Mouse (Mus musculus) heart, embryonic 11.5 days (tissue): ENCODE measurements at regions not wholly inside any gene's neighbourhood (a gene's known extent, or its start where the extent isn't known, plus 50 kb on each side); places are given as distances from the start of the nearest gene placed in this dataset.
A peak's percentile ranks its signal among the peaks of the same experiment; 100 is the strongest.
"Not testable (repeated sequence)": the region's sequence is repeated elsewhere in the genome, so short reads cannot be mapped to it uniquely, and the experiment has no call there.

Experiments used
- ATAC-seq: fragments of 200-750 bp; cut with Nextera tagmentation; replicated peaks from 2 replicates; pipeline ENCODE4 v1.8.0; 2017; ENCODE audit warnings: moderate library complexity; ENCODE audit not compliant: insufficient number of reproducible peaks, low FRiP score, low TSS enrichment
- H3K27ac ChIP-seq: fragments of 300-500 bp; sonication (generic); 2 replicates; pipeline ENCODE4 v1.5.1; 2014; ENCODE audit warnings: mild to moderate bottlenecking, low read depth, low read length
- H3K27me3 ChIP-seq: fragments of 300-500 bp; sonication (generic); 2 replicates; pipeline ENCODE4 v1.6.1; 2014; ENCODE audit warnings: mild to moderate bottlenecking, low read length, mixed read lengths; ENCODE audit not compliant: control insufficient read depth, insufficient read depth
- H3K36me3 ChIP-seq: fragments of 300-500 bp; sonication (generic); 2 replicates; pipeline ENCODE4 v1.6.1; 2014; ENCODE audit warnings: mild to moderate bottlenecking, low read length, moderate library complexity, mixed read lengths; ENCODE audit not compliant: control insufficient read depth, insufficient read depth
- H3K4me1 ChIP-seq: fragments of 300-500 bp; sonication (generic); 2 replicates; pipeline ENCODE4 v1.6.1; 2014; ENCODE audit warnings: low read length; ENCODE audit not compliant: control insufficient read depth, insufficient read depth
- H3K4me2 ChIP-seq: fragments of 300-500 bp; sonication (generic); 2 replicates; pipeline ENCODE4 v1.6.1; 2014; ENCODE audit warnings: mild to moderate bottlenecking, moderate library complexity
- H3K4me3 ChIP-seq: fragments of 300-500 bp; sonication (generic); 2 replicates; pipeline ENCODE4 v1.5.1; 2014; ENCODE audit warnings: low read depth, low read length
- H3K9ac ChIP-seq: fragments of 300-500 bp; sonication (generic); 2 replicates; pipeline ENCODE4 v1.6.1; 2014; ENCODE audit warnings: mild to moderate bottlenecking, low read depth, low read length, moderate library complexity
- H3K9me3 ChIP-seq: fragments of 300-500 bp; sonication (generic); replicated peaks from 2 replicates; pipeline ENCODE4 v1.6.1; 2016; ENCODE audit warnings: low read length; ENCODE audit not compliant: control insufficient read depth
- WGBS: fragments of 180-500 bp; shearing (Covaris S2); extraction: QIAGEN DNeasy Blood & Tissue Kit; methylation state at CpG from one replicate; pipeline ENCODE4 v1.1.7; 2014; ENCODE audit not compliant: insufficient replicate concordance; 5-methylcytosine and 5-hydroxymethylcytosine counted together

- Histone ChIP-seq H3K9me3 (no peaks in the 10 kb centered on the region), H3K4me1 (peaks cover 3% of the 10 kb centered on the region; the same call in 1 of the 2 replicates), H3K4me3 (no peak overlapping the region), H3K27me3 (no peaks in the 10 kb centered on the region), H3K36me3 (no peaks in the 10 kb centered on the region), H3K4me2 (no peak overlapping the region), H3K9ac (no peak overlapping the region), H3K27ac (no peak overlapping the region)
- no peak for ATAC-seq
- WGBS, result 70% methylated on average over 8 of the region's 8 CpGs
Observed at GRCm38 (mm10) chr6:37730500-37731239, 139.9 kb upstream of the Trim24 start.

DNA sequence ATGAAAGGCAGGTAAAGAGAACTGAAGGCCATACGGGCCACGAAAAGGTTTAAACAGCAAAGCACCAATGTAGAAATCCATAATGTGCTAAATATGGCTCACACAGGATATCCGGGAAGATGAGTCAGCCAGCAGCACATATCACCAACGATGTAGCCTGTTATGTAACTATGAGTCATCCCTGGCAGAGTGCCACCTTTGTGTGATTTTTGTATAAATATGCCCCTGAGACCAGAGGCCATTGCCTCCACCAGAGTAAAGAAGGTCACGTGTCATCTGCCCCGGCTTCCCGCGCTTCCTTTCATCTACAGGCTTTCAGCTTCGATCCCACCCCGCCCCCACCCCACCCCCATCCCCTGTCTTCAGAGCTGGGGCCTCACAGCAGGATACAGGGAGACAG lies 138.2 kb upstream of the Trim24 start:
- peak; percentile 26 for ATAC-seq
- Histone ChIP-seq H3K9ac (no peak overlapping the region), H3K4me2 (no peak overlapping the region), H3K36me3 (no peaks in the 10 kb centered on the region), H3K9me3 (no peaks in the 10 kb centered on the region), H3K27ac (no peak overlapping the region), H3K4me1 (peaks cover 3% of the 10 kb centered on the region; the same call in 1 of the 2 replicates), H3K4me3 (no peak overlapping the region), H3K27me3 (no peaks in the 10 kb centered on the region)
- WGBS, result 31% methylated on average over 10 of the region's 10 CpGs

DNA sequence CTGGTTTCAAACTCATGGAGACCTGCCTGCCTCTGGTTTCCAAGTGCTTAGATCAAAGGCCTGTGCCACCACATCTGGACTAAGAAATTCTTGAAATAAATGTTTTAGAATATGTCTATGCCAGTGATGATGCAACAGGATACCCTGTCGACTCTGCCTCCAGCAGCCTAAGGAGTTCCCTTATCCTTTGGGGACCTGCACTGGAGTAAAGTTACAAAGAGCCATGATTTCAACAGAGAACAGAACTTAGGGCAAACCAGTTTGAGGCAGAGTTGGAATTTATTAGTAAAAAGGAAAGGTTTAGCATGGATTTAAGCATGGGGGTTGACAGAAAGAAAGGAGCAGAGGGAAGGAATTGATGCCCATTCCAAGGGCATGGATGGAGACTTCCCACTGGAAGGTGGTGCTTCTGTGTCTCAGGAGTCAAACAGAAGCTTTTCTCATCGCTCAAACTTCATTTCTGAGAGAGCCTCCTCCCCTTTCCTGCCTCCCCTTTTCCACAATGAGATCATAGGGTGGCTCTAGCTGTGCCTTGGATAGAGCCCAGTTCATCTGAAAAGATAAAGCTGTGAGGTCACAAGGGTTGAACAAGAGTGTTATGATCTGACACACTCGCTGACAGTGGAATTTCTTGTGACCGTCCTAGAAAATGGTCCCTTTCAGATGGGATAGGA lies 135.2 kb upstream of the Trim24 start:
- H3K4me1 ChIP-seq, result peaks cover 3% of the 10 kb centered on the region; the same call in 1 of the 2 replicates
- no peaks in the 10 kb centered on the region for H3K27me3 ChIP-seq
- peaks cover 4% of the 10 kb centered on the region; the same call in 1 of the 2 replicates for H3K9me3 ChIP-seq
- H3K4me3 ChIP-seq, result no peak overlapping the region
- WGBS, result 47% methylated on average over 4 of the region's 4 CpGs
- H3K9ac ChIP-seq, result no peak overlapping the region
- no peak overlapping the region for H3K4me2 ChIP-seq
- no peak for ATAC-seq
- no peak overlapping the region for H3K27ac ChIP-seq
- H3K36me3 ChIP-seq, result no peaks in the 10 kb centered on the region

GRCm38 (mm10) chr6:37735962-37736297 lies 134.7 kb upstream of the Trim24 start:
- H3K4me2 ChIP-seq, result no peak overlapping the region
- no peaks in the 10 kb centered on the region for H3K27me3 ChIP-seq
- no peak overlapping the region for H3K27ac ChIP-seq
- no peak overlapping the region for H3K4me3 ChIP-seq
- ATAC-seq, result no peak
- no peaks in the 10 kb centered on the region for H3K36me3 ChIP-seq
- peaks cover 3% of the 10 kb centered on the region; the same call in 1 of the 2 replicates for H3K4me1 ChIP-seq
- peaks cover 4% of the 10 kb centered on the region; the same call in 1 of the 2 replicates for H3K9me3 ChIP-seq
- H3K9ac ChIP-seq, result no peak overlapping the region
- 63% methylated on average over 4 of the region's 4 CpGs for WGBS

GRCm38 (mm10) chr6:37740982-37741889 lies 129.4 kb upstream of the Trim24 start:
- no peak overlapping the region for H3K9ac ChIP-seq
- no peak overlapping the region for H3K27ac ChIP-seq
- no peaks in the 10 kb centered on the region for H3K27me3 ChIP-seq
- no peak for ATAC-seq
- H3K9me3 ChIP-seq, result peaks cover 4% of the 10 kb centered on the region; the same call in 1 of the 2 replicates
- 78% methylated on average over 14 of the region's 14 CpGs for WGBS
- no peaks in the 10 kb centered on the region for H3K4me1 ChIP-seq
- no peak overlapping the region for H3K4me2 ChIP-seq
- H3K36me3 ChIP-seq, result no peaks in the 10 kb centered on the region
- H3K4me3 ChIP-seq, result no peak overlapping the region

- not testable (repeated sequence) for H3K9ac ChIP-seq, H3K4me3 ChIP-seq, H3K36me3 ChIP-seq, H3K4me1 ChIP-seq, ATAC-seq, H3K27ac ChIP-seq, H3K27me3 ChIP-seq, H3K4me2 ChIP-seq, H3K9me3 ChIP-seq
- WGBS, result 75% methylated on average over 7 of the region's 7 CpGs
Observed at GRCm38 (mm10) chr6:37741916-37742315, 128.7 kb upstream of the Trim24 start.

DNA sequence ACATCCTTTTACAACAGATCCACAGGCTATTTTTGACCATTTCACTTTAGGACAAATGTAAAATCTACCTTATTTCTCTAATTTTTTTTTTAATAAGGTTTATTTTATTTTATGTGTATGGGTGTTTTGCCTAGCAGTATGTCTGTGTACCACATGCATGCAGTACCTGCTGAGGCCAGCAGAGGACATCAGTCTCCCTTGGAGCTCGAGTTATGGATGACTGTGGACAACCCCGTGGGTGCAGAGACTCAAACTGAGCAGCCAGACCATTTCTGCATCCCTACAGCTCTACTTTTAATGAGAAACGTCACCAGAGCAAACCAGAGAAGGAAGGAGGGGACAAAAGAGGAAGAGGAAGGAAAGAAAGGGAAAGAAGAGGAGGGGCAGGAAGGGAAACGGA lies 125.9 kb upstream of the Trim24 start:
- no peak overlapping the region for H3K4me2 ChIP-seq
- no peaks in the 10 kb centered on the region for H3K27me3 ChIP-seq
- H3K4me1 ChIP-seq, result no peaks in the 10 kb centered on the region
- ATAC-seq, result no peak
- H3K36me3 ChIP-seq, result no peaks in the 10 kb centered on the region
- no peak overlapping the region for H3K9ac ChIP-seq
- no peak overlapping the region for H3K27ac ChIP-seq
- no peak overlapping the region for H3K4me3 ChIP-seq
- 78% methylated on average over 4 of the region's 4 CpGs for WGBS
- H3K9me3 ChIP-seq, result peaks cover 5% of the 10 kb centered on the region

- Histone ChIP-seq H3K9ac (no peak overlapping the region), H3K9me3 (peaks cover 5% of the 10 kb centered on the region), H3K4me2 (no peak overlapping the region), H3K36me3 (no peaks in the 10 kb centered on the region), H3K4me3 (no peak overlapping the region), H3K27ac (no peak overlapping the region), H3K27me3 (no peaks in the 10 kb centered on the region), H3K4me1 (no peaks in the 10 kb centered on the region)
- no peak for ATAC-seq
- 89% methylated on average over 11 of the region's 11 CpGs for WGBS
Observed at GRCm38 (mm10) chr6:37745393-37746100, 125.1 kb upstream of the Trim24 start.
